Mouse (Mus musculus): ENCODE results near the gene Gm42906.

Gene Gm42906

GRCm38 (mm10) chr5:151231861-151232260, 196.1 kb downstream of the Gm42906 start:
- no peak for DNase-seq

GRCm38 (mm10) chr5:151231411-151231810, 196.6 kb downstream of the Gm42906 start:
- no peak for DNase-seq

GRCm38 (mm10) chr5:151230427-151230826, 197.5 kb downstream of the Gm42906 start:
- no peak for DNase-seq

- DNase-seq: peak; percentile 28
These were observed 199.5 kb downstream of the Gm42906 start for GRCm38 (mm10) chr5:151228367-151229005.

GRCm38 (mm10) chr5:151223696-151224366, 204.1 kb downstream of the Gm42906 start:
- DNase-seq: no peak

- no peak for DNase-seq
These were observed 205.2 kb downstream of the Gm42906 start for GRCm38 (mm10) chr5:151222791-151223190.

GRCm38 (mm10) chr5:151218689-151219115, 209.3 kb downstream of the Gm42906 start:
- peak; percentile 66 for DNase-seq

GRCm38 (mm10) chr5:151213097-151213496, 214.9 kb downstream of the Gm42906 start:
- DNase-seq: no peak

GRCm38 (mm10) chr5:151210869-151211268, 217.1 kb downstream of the Gm42906 start:
- DNase-seq: no peak

- DNase-seq: no peak
These were observed 217.9 kb downstream of the Gm42906 start for GRCm38 (mm10) chr5:151210060-151210459.

GRCm38 (mm10) chr5:151205017-151205416, 222.9 kb downstream of the Gm42906 start:
- DNase-seq: no peak

GRCm38 (mm10) chr5:151202925-151203324, 225.0 kb downstream of the Gm42906 start:
- no peak for DNase-seq

GRCm38 (mm10) chr5:151201220-151201619, 226.7 kb downstream of the Gm42906 start:
- no peak for DNase-seq

GRCm38 (mm10) chr5:151199235-151199634, 228.7 kb downstream of the Gm42906 start:
- DNase-seq: no peak

- DNase-seq: peak; percentile 21
These were observed 231.2 kb downstream of the Gm42906 start for GRCm38 (mm10) chr5:151196603-151197272.

- DNase-seq: no peak
These were observed 234.0 kb downstream of the Gm42906 start for GRCm38 (mm10) chr5:151193885-151194520.

- DNase-seq: no peak
These were observed 235.7 kb downstream of the Gm42906 start for GRCm38 (mm10) chr5:151192266-151192665.

GRCm38 (mm10) chr5:151190764-151191163, 237.2 kb downstream of the Gm42906 start:
- no peak for DNase-seq

GRCm38 (mm10) chr5:151189789-151190378, 238.1 kb downstream of the Gm42906 start:
- peak; percentile 88 for DNase-seq

GRCm38 (mm10) chr5:151189321-151189720, 238.6 kb downstream of the Gm42906 start:
- no peak for DNase-seq

GRCm38 (mm10) chr5:151188659-151189058, 239.3 kb downstream of the Gm42906 start:
- no peak for DNase-seq

- DNase-seq: no peak
These were observed 240.6 kb downstream of the Gm42906 start for GRCm38 (mm10) chr5:151187336-151187735.

- no peak for DNase-seq
These were observed 242.6 kb downstream of the Gm42906 start for GRCm38 (mm10) chr5:151185286-151185856.
